Mouse (Mus musculus) stomach, postnatal 0 days (tissue): Measurements from ENCODE around the gene Olr1. TPM values are rescaled to one million over a fixed set of nuclear protein-coding genes. Genes with fewer than 3 reads are reported as not detected.
A peak's percentile ranks its signal among the peaks of the same experiment; 100 is the strongest.

Source experiments
- ATAC-seq: fragments of 200-750 bp; cut with Nextera tagmentation; 2 replicates; pipeline ENCODE4 v1.8.0; 2017; ENCODE audit not compliant: low FRiP score, low TSS enrichment
- DNase-seq: peaks from one replicate; pipeline ENCODE4 v3.0.0-alpha.2; 2016; ENCODE audit warnings: low spot score
- H3K27ac ChIP-seq: fragments of 300-500 bp; sonication (generic); replicated peaks from 2 replicates; pipeline ENCODE4 v1.5.1; 2014; ENCODE audit warnings: mild to moderate bottlenecking, control low read depth
- H3K27me3 ChIP-seq: fragments of 300-500 bp; sonication (generic); 2 replicates; pipeline ENCODE4 v1.6.1; 2014; ENCODE audit warnings: low read length; ENCODE audit not compliant: control insufficient read depth, insufficient read depth
- H3K36me3 ChIP-seq: fragments of 300-500 bp; sonication (generic); 2 replicates; pipeline ENCODE4 v1.6.1; 2014; ENCODE audit warnings: low read length, mixed read lengths; ENCODE audit not compliant: control insufficient read depth, insufficient read depth
- H3K4me1 ChIP-seq: fragments of 300-500 bp; sonication (generic); replicated peaks from 2 replicates; pipeline ENCODE4 v1.6.1; 2014; ENCODE audit warnings: antibody characterized with exemption; ENCODE audit not compliant: control insufficient read depth, insufficient read depth
- H3K4me2 ChIP-seq: fragments of 300-500 bp; sonication (generic); replicated peaks from 2 replicates; pipeline ENCODE4 v1.6.1; 2014; ENCODE audit warnings: low read depth, mild to moderate bottlenecking, control low read depth, moderate library complexity
- H3K4me3 ChIP-seq: fragments of 300-500 bp; sonication (generic); 2 replicates; pipeline ENCODE4 v1.5.1; 2014; ENCODE audit warnings: low read depth, low read length, control low read depth
- H3K9ac ChIP-seq: fragments of 300-500 bp; sonication (generic); 2 replicates; pipeline ENCODE4 v1.6.1; 2014; ENCODE audit warnings: mild to moderate bottlenecking, low read length, control low read depth, mixed read lengths
- H3K9me3 ChIP-seq: fragments of 300-500 bp; sonication (generic); 2 replicates; pipeline ENCODE4 v1.6.1; 2016; ENCODE audit warnings: low read length; ENCODE audit not compliant: control insufficient read depth
- CTCF ChIP-seq: IDR thresholded peaks from 2 replicates; pipeline ENCODE4 v1.5.1; 2016; ENCODE audit warnings: antibody characterized with exemption, low read depth, mild to moderate bottlenecking, moderate library complexity
- EP300 ChIP-seq: optimal IDR thresholded peaks from 2 replicates; pipeline ENCODE3; 2016; ENCODE audit warnings: antibody characterized with exemption
- WGBS: fragments of 180-500 bp; shearing (Covaris S2); extraction: QIAGEN DNeasy Blood & Tissue Kit; methylation state at CpG from one replicate; pipeline ENCODE4 v1.1.7; 2014; 5-methylcytosine and 5-hydroxymethylcytosine counted together
- polyA plus RNA-seq: library from polyadenylated mRNA; unstranded; fragments of >200 nt; fragmentation: Nextera tagmentation; extraction: Ambion mirVana; gene quantifications from 2 replicates; pipeline ENCODE4 v1.2.1, GENCODE M21; 2015

Gene Olr1
- polyA plus RNA-seq, 1 experiment from 2014 or later: 0.22 TPM

DNA sequence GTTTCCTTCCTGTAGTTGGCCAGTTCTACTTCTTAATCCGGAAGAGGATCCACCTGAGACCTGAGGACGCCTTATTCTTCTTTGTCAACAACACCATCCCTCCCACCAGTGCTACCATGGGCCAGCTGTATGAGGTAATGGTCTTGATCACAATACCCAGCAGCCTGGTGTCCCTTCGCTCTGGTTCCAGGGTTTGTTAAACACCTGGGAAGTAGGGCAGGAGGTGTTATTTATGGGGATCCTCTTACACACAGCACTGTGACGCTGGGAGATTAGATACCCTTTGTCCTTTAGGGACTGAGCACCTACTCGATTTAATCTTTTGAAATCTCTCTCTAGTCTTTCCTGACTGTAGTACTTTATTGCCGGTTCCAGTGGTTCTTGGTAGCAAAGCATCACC lies 31.6 kb upstream of the Olr1 start:
- 75% methylated on average over 6 of the region's 6 CpGs for WGBS
- H3K4me1 ChIP-seq: 0 out of 2 replicates have a peak, but pooled peaks cover 2% of the 10 kb centered on the region
- H3K9ac ChIP-seq: no peak overlapping the region
- ATAC-seq (no peak), DNase-seq (no peak)
- no peak for TF ChIP-seq EP300
- TF ChIP-seq CTCF: no peak
- H3K36me3 ChIP-seq: peaks cover 22% of the 10 kb centered on the region
- H3K4me2 ChIP-seq: no peak overlapping the region
- H3K9me3 ChIP-seq: no peaks in the 10 kb centered on the region
- H3K27me3 ChIP-seq: no peaks in the 10 kb centered on the region
- H3K27ac ChIP-seq: no peak overlapping the region
- H3K4me3 ChIP-seq: no peak overlapping the region

DNA sequence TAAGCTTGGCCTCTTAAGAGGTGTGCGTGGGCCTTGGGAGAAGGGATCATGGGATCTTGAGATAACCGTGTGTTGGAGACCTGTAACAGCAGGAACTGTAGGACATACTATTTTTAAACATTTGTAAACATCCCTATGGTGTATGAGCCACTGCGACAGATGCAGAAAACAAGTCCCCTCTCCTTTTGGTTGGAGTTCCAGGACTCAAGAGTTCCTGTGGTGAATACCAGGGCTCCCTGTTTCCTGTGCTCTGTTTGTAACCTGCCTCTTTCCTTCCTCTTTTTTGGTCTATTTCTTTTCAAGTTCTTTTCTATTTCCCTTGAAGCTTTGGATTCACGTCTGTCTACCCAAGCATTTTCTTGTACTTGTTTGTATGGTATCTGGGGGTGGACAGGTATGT lies 28.8 kb upstream of the Olr1 start:
- Histone ChIP-seq H3K4me3 (no peak overlapping the region), H3K36me3 (peaks cover 15% of the 10 kb centered on the region), H3K4me2 (no peak overlapping the region), H3K9me3 (no peaks in the 10 kb centered on the region), H3K27ac (no peak overlapping the region), H3K9ac (no peak overlapping the region), H3K4me1 (0 out of 2 replicates have a peak, but pooled peaks cover 2% of the 10 kb centered on the region), H3K27me3 (no peaks in the 10 kb centered on the region)
- TF ChIP-seq CTCF (no peak), EP300 (no peak)
- WGBS: 59% methylated on average over 4 of the region's 4 CpGs
- no peak for ATAC-seq
- DNase-seq: no peak

DNA sequence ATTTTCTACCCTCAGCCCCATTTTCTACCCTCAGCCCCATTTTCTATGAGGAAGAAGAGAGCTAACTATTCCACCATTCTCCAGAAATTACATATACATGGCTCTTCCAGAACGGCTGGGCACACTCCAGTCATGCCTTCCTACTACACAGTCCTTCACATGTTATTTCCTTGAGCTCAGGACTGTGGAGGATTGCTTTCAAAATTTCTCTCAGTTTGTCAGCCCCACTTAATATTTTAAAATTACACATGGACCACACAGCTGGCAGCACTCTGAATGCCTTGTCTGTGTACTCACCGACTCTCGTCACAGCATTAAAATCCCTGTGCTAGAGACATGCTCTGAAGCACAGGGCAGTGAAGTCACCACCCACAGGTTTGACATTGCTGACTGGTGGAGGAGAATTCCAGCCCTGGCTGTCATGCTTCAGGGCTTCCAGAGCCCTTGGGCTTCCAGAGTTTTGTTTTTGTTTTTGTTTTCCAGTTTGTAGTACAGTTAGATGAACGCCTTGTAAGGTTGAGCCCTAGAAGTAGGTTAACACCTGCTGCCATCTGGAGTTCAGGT lies 27.7 kb upstream of the Olr1 start:
- 0 out of 2 replicates have a peak, but pooled peaks cover 2% of the 10 kb centered on the region for H3K4me1 ChIP-seq
- H3K4me2 ChIP-seq: peak overlapping the region; percentile 85
- H3K27ac ChIP-seq: no peak overlapping the region
- H3K9ac ChIP-seq: no peak overlapping the region
- DNase-seq (no peak), ATAC-seq (no peak)
- peaks cover 12% of the 10 kb centered on the region for H3K36me3 ChIP-seq
- WGBS: 49% methylated on average over 4 of the region's 4 CpGs
- TF ChIP-seq EP300: no peak
- no peak for TF ChIP-seq CTCF
- H3K9me3 ChIP-seq: no peaks in the 10 kb centered on the region
- H3K4me3 ChIP-seq: peak overlapping the region; percentile 89; the same call in 1 of the 2 replicates
- no peaks in the 10 kb centered on the region for H3K27me3 ChIP-seq

DNA sequence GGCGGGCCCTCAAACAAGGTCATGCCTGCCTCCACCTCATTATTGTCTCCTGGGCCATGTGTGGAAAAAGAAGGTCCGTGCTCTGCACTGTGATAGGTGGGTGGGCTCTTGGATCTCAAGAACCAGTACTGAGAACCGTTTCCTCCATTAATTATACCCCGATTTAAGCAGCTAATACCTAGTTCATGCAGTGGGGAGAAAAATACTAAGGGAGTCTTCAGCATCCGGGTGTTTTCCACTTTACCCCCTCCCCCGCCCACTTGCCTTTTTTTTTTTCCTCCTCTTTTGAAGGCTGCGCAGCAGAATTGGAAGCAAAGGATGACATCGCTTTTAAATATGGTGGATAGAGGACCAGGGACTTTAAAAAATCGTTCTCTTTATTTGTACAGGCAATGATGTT lies 27.1 kb upstream of the Olr1 start:
- TF ChIP-seq CTCF: no peak
- TF ChIP-seq EP300: no peak
- Histone ChIP-seq H3K4me3 (peak overlapping the region; percentile 89), H3K27ac (peak overlapping the region; percentile 77; the same call in 1 of the 2 replicates), H3K4me2 (peak overlapping the region; percentile 85), H3K36me3 (peaks cover 7% of the 10 kb centered on the region), H3K4me1 (0 out of 2 replicates have a peak, but pooled peaks cover 2% of the 10 kb centered on the region), H3K9me3 (no peaks in the 10 kb centered on the region), H3K9ac (peak overlapping the region; percentile 83), H3K27me3 (no peaks in the 10 kb centered on the region)
- WGBS: 10% methylated on average over 9 of the region's 9 CpGs
- DNase-seq: no peak
- no peak; the same call in 1 of the 2 replicates for ATAC-seq

DNA sequence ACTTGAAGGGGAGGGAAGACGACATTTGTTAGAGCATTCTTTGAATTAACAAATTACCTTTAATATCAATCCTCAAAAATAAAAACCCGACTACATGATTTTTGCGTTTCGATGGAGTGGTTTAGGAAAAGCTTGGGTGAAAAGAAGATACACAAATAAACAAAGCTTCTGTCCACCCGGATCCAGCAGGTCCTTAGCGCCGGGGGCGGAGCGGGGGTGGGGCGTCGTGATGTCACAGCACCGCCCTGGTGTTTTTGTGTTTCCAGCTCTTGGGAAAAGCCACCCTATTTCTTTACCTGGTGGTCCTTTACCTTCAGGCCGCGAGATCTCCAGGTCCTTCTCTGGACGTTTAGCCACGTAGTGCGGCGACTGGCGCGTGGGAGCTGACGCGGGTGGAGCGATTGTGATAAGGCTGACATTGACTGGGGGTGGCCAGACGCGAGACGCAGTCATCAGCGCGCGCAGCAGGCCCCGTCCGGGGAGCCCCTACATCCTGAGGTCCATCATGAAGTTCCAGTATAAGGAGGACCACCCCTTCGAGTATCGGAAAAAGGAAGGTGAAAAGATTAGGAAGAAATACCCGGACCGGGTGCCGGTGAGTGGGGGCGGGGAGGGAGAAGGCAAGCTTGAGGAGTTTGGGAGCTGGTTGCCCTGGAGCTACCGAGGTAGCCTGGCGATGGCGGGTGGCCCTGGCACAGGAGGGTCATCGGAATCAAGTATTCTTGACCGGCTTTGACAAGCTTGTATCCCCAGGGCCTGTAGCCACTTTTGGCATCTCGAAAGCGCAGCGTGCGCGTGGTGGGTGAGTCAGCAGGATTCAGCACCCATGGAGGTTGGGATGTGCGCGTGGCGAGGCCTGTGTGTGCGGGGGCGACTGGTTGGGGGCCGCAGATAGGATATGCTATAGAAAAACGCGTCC lies 26.2 kb upstream of the Olr1 start, which contains the start of gene Gabarapl1:
TSS of gene Gabarapl1 (plus strand) at position 219 of the 919 bp plus-strand sequence.
- peak within 1 kb of the TSS; percentile 83 for H3K9ac ChIP-seq
- no peak for TF ChIP-seq EP300
- TF ChIP-seq CTCF: no peak
- H3K36me3 ChIP-seq: peaks cover 3% of the 10 kb centered on the region
- no peaks in the 10 kb centered on the region for H3K27me3 ChIP-seq
- WGBS: under 1% methylated on average over 55 of the region's 55 CpGs
- peak within 1 kb of the TSS; percentile 85 for H3K4me2 ChIP-seq
- no peaks in the 10 kb centered on the region for H3K9me3 ChIP-seq
- peak within 1 kb of the TSS; percentile 89 for H3K4me3 ChIP-seq
- peak; percentile 82 for DNase-seq
- H3K4me1 ChIP-seq: 0 out of 2 replicates have a peak, but pooled peaks cover 2% of the 10 kb centered on the region
- H3K27ac ChIP-seq: peak within 1 kb of the TSS; percentile 77
- ATAC-seq: peak; percentile 87
